ENCODE assay signal across 8 mouse cellular contexts in genomic region chr7:61939971-61940705, GRCm38 (mm10).
DNase-seq lines count a peak whose midpoint lies in the region; ATAC-seq and TF ChIP-seq lines count a peak whose summit lies in the region.

No protein-coding gene starts in this region.

- 0 out of 2 replicates have a peak overlapping the region, but pooled peaks have one; percentile 18 for H3K9ac ChIP-seq in forebrain, postnatal 0 days
- no peak overlapping the region for H3K9ac ChIP-seq in midbrain, embryonic 12.5 days (replicated peaks)
- H3K9ac ChIP-seq in liver, postnatal 0 days (replicated peaks), result no peak overlapping the region

- peak; percentile 50; the same call in 1 of the 2 replicates for TF ChIP-seq POLR2A in cerebellum, adult 2 months (IDR thresholded peaks at IDR 0.05; ENCODE audit: borderline replicate concordance, insufficient read depth, low read length)

- 30% methylated on average over 6 of the region's 6 CpGs for WGBS in cerebellum, adult 2 months
- 30% methylated on average over 6 of the region's 6 CpGs for WGBS in forebrain, postnatal 0 days
- WGBS in midbrain, embryonic 12.5 days, result 40% methylated on average over 6 of the region's 6 CpGs
- 51% methylated on average over 6 of the region's 6 CpGs for WGBS in liver, postnatal 0 days (ENCODE audit: insufficient replicate concordance)

- peak; percentile 90 for DNase-seq in MN1 (ENCODE audit: low spot score)
- peak; percentile 81 to 93 for DNase-seq in cerebellum, adult 2 months
- peak; percentile 85 for DNase-seq in forebrain, postnatal 0 days
- DNase-seq in layer of hippocampus, adult 9-11 months, result peak; percentile 89
- DNase-seq in telencephalon, adult 2 months (ENCODE audit: low read depth, low spot score), result peak; percentile 91
- no peak for DNase-seq in heart, adult 8-10 months (ENCODE audit: low spot score)
- no peak for DNase-seq in liver, postnatal 0 days

- TF ChIP-seq EP300 in liver, postnatal 0 days (IDR thresholded peaks at IDR 0.05; ENCODE audit: low read depth), result no peak

- peak; percentile 99 for ATAC-seq in forebrain, postnatal 0 days
- peak; percentile 95 for ATAC-seq in midbrain, embryonic 12.5 days (ENCODE audit: low FRiP score, low read depth)
- ATAC-seq in liver, postnatal 0 days, result no peak

- H3K4me1 ChIP-seq in cerebellum, adult 2 months (ENCODE audit: control insufficient read depth, insufficient read depth, low read length), result peaks cover 9% of the 10 kb centered on the region; the same call in 1 of the 2 replicates
- peaks cover 4% of the 10 kb centered on the region; the same call in 1 of the 2 replicates for H3K4me1 ChIP-seq in forebrain, postnatal 0 days (ENCODE audit: insufficient read depth)
- H3K4me1 ChIP-seq in midbrain, embryonic 12.5 days, result no peaks in the 10 kb centered on the region
- H3K4me1 ChIP-seq in liver, postnatal 0 days (ENCODE audit: insufficient read depth), result no peaks in the 10 kb centered on the region

- no peak for TF ChIP-seq CTCF in cerebellum, adult 2 months (IDR thresholded peaks at IDR 0.05; ENCODE audit: borderline replicate concordance, insufficient read depth, low read depth, low read length)
- TF ChIP-seq CTCF in forebrain, postnatal 0 days (IDR thresholded peaks at IDR 0.05; ENCODE audit: low read depth), result no peak
- no peak for TF ChIP-seq CTCF in liver, postnatal 0 days (IDR thresholded peaks at IDR 0.05; ENCODE audit: low read depth)

- peak overlapping the region; percentile 66 for H3K27ac ChIP-seq in cerebellum, adult 2 months (ENCODE audit: insufficient read depth, low read length)
- H3K27ac ChIP-seq in forebrain, postnatal 0 days (ENCODE audit: low read depth, low read length), result peak overlapping the region; percentile 83
- peak overlapping the region; percentile 79 for H3K27ac ChIP-seq in midbrain, embryonic 12.5 days (replicated peaks)
- no peak overlapping the region for H3K27ac ChIP-seq in liver, postnatal 0 days (ENCODE audit: low read depth)

- no peaks in the 10 kb centered on the region for H3K27me3 ChIP-seq in cerebellum, adult 2 months (ENCODE audit: control insufficient read depth, insufficient read depth, low read length)
- H3K27me3 ChIP-seq in forebrain, postnatal 0 days (ENCODE audit: insufficient read depth, low read length), result no peaks in the 10 kb centered on the region
- no peaks in the 10 kb centered on the region for H3K27me3 ChIP-seq in midbrain, embryonic 12.5 days
- H3K27me3 ChIP-seq in liver, postnatal 0 days (ENCODE audit: insufficient read depth, low read length), result no peaks in the 10 kb centered on the region

- peak overlapping the region; percentile 35 for H3K4me2 ChIP-seq in forebrain, postnatal 0 days (ENCODE audit: low read depth)
- peak overlapping the region; percentile 21; the same call in 1 of the 2 replicates for H3K4me2 ChIP-seq in midbrain, embryonic 12.5 days (replicated peaks)
- H3K4me2 ChIP-seq in liver, postnatal 0 days (ENCODE audit: low read depth, low read length), result no peak overlapping the region

- H3K9me3 ChIP-seq in forebrain, postnatal 0 days (ENCODE audit: low read length), result 0 out of 2 replicates have a peak, but pooled peaks cover 4% of the 10 kb centered on the region
- peaks cover 5% of the 10 kb centered on the region; the same call in 1 of the 2 replicates for H3K9me3 ChIP-seq in midbrain, embryonic 12.5 days
- H3K9me3 ChIP-seq in liver, postnatal 0 days (ENCODE audit: low read length), result no peaks in the 10 kb centered on the region

- peaks cover 2% of the 10 kb centered on the region; the same call in 1 of the 2 replicates for H3K36me3 ChIP-seq in forebrain, postnatal 0 days (ENCODE audit: insufficient read depth)
- H3K36me3 ChIP-seq in midbrain, embryonic 12.5 days, result no peaks in the 10 kb centered on the region
- no peaks in the 10 kb centered on the region for H3K36me3 ChIP-seq in liver, postnatal 0 days (replicated peaks; ENCODE audit: insufficient read depth, low read length)

- no peak overlapping the region for H3K4me3 ChIP-seq in cerebellum, adult 2 months (replicated peaks; ENCODE audit: insufficient read depth, low read depth, low read length)
- no peak overlapping the region for H3K4me3 ChIP-seq in forebrain, postnatal 0 days (ENCODE audit: low read depth, low read length)
- H3K4me3 ChIP-seq in midbrain, embryonic 12.5 days, result no peak overlapping the region
- H3K4me3 ChIP-seq in liver, postnatal 0 days (ENCODE audit: low read depth, low read length), result no peak overlapping the region

Comparison
In these comparisons a context has a peak if more than half of its experiments do, and no peak if none do; other contexts are left out.
1. DNase-seq: peak in MN1 (single experiment), cerebellum, adult 2 months (2 of 2), forebrain, postnatal 0 days (single experiment), layer of hippocampus, adult 9-11 months (single experiment) and telencephalon, adult 2 months (single experiment); none in heart, adult 8-10 months (single experiment) and liver, postnatal 0 days (single experiment).